Mouse (Mus musculus) G1E (cell line): ENCODE data around the gene Sgms1. TPM values are rescaled to one million over a fixed set of nuclear protein-coding genes. Genes with fewer than 3 reads are reported as not detected.
A peak's percentile ranks its signal among the peaks of the same experiment; 100 is the strongest.
"Not testable (repeated sequence)": the region's sequence is repeated elsewhere in the genome, so short reads cannot be mapped to it uniquely, and the experiment has no call there.

ENCODE experiments used
- ATAC-seq: 2 replicates; pipeline ENCODE4 v1.8.0; 2016; ENCODE audit warnings: mild to moderate bottlenecking; ENCODE audit not compliant: insufficient number of reproducible peaks, poor library complexity, low FRiP score, severe bottlenecking; ENCODE audit errors: extremely low read depth
- DNase-seq: peaks from one replicate; pipeline ENCODE4 v3.0.0; 2012; ENCODE audit warnings: low spot score
- H3K27me3 ChIP-seq: 2 replicates; pipeline ENCODE4 v1.6.1; 2012; ENCODE audit warnings: mild to moderate bottlenecking, low read length, inconsistent platforms; ENCODE audit not compliant: insufficient read depth
- H3K36me3 ChIP-seq: replicated peaks from 2 replicates; pipeline ENCODE3; 2012; ENCODE audit warnings: mild to moderate bottlenecking, inconsistent platforms
- H3K4me1 ChIP-seq: 2 replicates; pipeline ENCODE4 v1.6.1; 2012; ENCODE audit warnings: low read depth, low read length, inconsistent platforms, mixed read lengths; ENCODE audit not compliant: insufficient read depth
- H3K4me3 ChIP-seq: 2 replicates; pipeline ENCODE4 v1.5.1; 2012; ENCODE audit warnings: low read depth, mild to moderate bottlenecking, inconsistent platforms, low read length, moderate library complexity, mixed read lengths
- H3K9me3 ChIP-seq: replicated peaks from 2 replicates; pipeline ENCODE4 v1.6.1; 2012; ENCODE audit warnings: inconsistent platforms
- CTCF ChIP-seq: IDR thresholded peaks from 2 replicates; pipeline ENCODE4 v1.5.1; 2012; ENCODE audit warnings: low read depth, low read length, inconsistent platforms, mixed read lengths
- GATA1 ChIP-seq: IDR thresholded peaks from 2 replicates; pipeline ENCODE4 v1.6.1; 2012; ENCODE audit warnings: borderline replicate concordance, low read length, inconsistent platforms, mixed read lengths
- GATA2 ChIP-seq: IDR thresholded peaks from 2 replicates; pipeline ENCODE4 v1.6.1; 2012; ENCODE audit warnings: low read depth, low read length, inconsistent platforms, borderline replicate concordance
- POLR2AphosphoS5 ChIP-seq: IDR thresholded peaks from 2 replicates; pipeline ENCODE4 v1.6.1; 2012; ENCODE audit warnings: low read depth, low read length, inconsistent platforms; ENCODE audit not compliant: insufficient replicate concordance
- TAL1 ChIP-seq: conservative IDR thresholded peaks from 2 replicates; pipeline ENCODE4 v1.6.1; 2012; ENCODE audit warnings: low read depth, low read length, inconsistent platforms, mixed read lengths
- polyA plus RNA-seq: library from polyadenylated mRNA; stranded (reverse); fragments of >175 nt; gene quantifications from 2 replicates; pipeline ENCODE4 v1.2.3, GENCODE M21; 2012
- total RNA-seq, 2 experiments: library from RNA; stranded (forward) in 1 of 2; stranded (reverse) in 1 of 2; fragments of 200-1000 nt in 1 of 2; fragments of >200 nt in 1 of 2; fragmentation: Nextera tagmentation in 1 of 2; gene quantifications; 2 replicates each; pipeline ENCODE4 v1.2.3; 2014 to 2017

Sgms1 gene
- total and polyA plus RNA-seq, 3 experiments, result 14.5 to 91.0 (median 61.2) TPM

DNA sequence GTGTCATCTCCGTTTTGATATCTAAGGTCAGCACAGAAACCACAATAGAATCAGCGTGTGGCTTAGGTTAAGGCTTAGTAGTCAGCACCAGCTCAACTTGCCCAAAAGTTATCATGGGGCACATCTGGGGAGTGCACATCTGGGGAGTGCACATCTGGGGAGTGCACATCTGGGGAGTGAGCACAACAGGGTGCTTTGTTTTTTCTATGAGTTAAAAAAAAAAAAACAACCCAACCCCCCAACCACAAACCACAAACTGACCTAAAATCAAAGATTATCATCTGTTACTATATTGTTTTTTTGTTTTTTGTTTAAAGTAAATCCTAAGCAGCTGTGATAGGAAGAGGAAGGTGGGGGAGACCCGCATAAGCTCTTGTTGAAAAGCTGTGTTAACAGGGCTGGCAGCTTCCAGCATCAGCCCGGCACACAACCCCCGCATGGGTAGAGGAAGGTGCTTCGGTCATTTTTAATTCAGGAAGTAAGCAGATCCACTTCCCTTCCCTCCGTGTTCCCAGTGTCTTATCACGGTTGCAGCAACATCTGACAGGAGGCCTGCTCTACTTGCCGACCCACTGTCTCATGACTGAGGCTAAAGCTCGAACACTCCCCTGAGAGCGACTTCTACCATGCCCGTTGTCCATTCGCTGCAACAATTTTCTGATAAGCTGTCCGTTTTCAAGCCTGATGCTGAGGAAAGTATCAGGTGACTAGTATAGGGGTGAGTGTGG is 251.0 kb downstream of the Sgms1 start:
- H3K9me3 ChIP-seq, result no peaks in the 10 kb centered on the region
- peaks cover 77% of the 10 kb centered on the region for H3K36me3 ChIP-seq
- no peak for TF ChIP-seq POLR2AphosphoS5
- TF ChIP-seq TAL1, result peak; percentile 76
- no peak for TF ChIP-seq CTCF
- TF ChIP-seq GATA2, result no peak
- no peak for TF ChIP-seq GATA1
- peak overlapping the region; percentile 52; the same call in 1 of the 2 replicates for H3K4me3 ChIP-seq
- DNase-seq (peak; percentile 39), ATAC-seq (peak; percentile 89)
- no peaks in the 10 kb centered on the region for H3K27me3 ChIP-seq
- H3K4me1 ChIP-seq, result peaks cover 48% of the 10 kb centered on the region

DNA sequence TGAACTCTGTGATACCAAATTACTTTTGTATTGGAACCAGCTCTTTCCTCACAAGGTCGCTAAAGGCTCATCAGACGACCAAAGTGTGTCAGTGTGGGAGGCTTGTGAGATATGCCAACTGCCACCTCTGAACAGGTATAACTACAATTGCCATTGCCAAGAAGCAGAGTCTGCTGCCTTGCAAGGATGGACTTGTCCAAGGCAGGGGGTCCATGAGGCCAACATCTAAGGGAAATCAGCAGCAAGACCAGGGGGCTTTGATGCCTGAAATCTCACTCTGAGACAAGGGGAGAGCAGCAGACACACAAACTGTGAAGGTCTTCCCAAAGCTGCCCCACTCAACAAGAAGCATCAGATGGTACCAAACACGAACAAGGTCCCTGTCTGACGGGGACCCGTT is 251.6 kb downstream of the Sgms1 start:
- TF ChIP-seq GATA2 (no peak), POLR2AphosphoS5 (no peak), GATA1 (no peak), TAL1 (no peak), CTCF (no peak)
- peaks cover 45% of the 10 kb centered on the region for H3K4me1 ChIP-seq
- no peaks in the 10 kb centered on the region for H3K9me3 ChIP-seq
- H3K36me3 ChIP-seq, result peaks cover 77% of the 10 kb centered on the region
- H3K4me3 ChIP-seq, result peak overlapping the region; percentile 8; the same call in 1 of the 2 replicates
- H3K27me3 ChIP-seq, result no peaks in the 10 kb centered on the region
- DNase-seq (no peak), ATAC-seq (no peak)

DNA sequence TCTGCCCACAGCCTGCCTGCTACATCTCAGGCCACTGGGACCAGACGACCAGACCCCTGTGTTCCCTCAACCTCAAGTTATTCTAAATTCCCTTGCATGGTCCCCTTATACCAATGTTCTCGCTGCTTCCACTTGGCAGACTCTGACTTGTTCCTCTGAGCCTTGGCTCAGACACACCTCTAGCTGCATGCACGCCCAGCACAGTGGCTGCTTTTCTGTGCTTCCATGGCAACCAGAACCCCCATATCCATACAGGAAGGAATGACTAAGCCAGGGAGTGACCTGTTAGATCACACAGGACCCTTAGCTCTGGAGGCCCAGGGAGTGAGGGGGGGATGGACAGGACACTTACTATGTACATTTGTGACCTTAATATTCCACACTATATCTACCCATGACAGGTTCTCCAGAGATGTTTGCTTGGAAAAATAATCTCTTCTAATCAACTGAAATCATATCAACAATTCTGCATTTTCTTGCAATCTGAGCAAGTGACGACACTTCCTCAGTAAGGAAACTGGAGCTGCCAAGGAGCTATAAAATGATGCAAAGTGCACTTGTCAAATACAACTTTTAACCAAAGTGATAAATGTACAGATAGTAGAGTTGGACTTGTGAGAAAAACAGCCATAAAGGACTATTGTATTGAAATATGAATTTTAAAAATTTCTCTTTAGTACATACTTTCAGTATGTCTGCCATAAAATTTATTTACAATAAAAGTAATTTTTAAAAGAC is 252.5 kb downstream of the Sgms1 start:
- H3K4me1 ChIP-seq, result peaks cover 40% of the 10 kb centered on the region
- H3K4me3 ChIP-seq, result no peak overlapping the region
- TF ChIP-seq POLR2AphosphoS5 (no peak), CTCF (no peak), GATA2 (no peak), GATA1 (no peak), TAL1 (no peak)
- no peak for DNase-seq
- H3K9me3 ChIP-seq, result no peaks in the 10 kb centered on the region
- no peaks in the 10 kb centered on the region for H3K27me3 ChIP-seq
- no peak for ATAC-seq
- peaks cover 77% of the 10 kb centered on the region for H3K36me3 ChIP-seq

DNA sequence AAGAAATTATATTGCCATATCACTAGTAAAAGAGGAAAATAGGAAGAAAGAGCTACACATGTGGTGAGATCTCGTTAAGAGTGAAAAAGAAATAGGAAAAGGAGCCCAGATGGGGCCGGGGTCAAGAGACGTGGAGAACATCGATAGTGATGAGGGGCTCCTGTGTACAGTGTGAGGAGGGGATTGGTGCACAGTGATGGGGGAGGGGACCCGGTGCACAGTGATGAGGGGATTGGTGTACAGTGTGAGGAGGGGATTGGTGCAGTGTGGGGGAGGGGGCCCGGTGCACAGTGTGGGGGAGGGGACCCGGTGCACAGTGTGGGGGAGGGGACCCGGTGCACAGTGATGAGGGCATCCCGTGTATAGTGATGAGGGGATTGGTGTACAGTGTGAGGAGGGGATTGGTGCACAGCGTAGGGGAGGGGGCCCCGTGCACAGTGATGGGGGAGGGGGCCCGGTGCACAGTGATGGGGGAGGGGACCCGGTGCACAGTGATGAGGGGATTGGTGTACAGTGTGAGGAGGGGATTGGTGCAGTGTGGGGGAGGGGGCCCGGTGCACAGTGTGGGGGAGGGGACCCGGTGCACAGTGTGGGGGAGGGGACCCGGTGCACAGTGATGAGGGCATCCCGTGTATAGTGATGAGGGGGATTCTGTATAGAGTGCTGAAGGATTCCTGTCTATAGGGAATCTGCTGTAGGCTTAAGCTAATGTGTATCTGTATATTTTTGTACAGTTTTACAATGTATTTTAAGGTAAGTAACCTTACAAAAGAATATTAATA is 257.6 kb downstream of the Sgms1 start:
- peaks cover 94% of the 10 kb centered on the region for H3K36me3 ChIP-seq
- not testable (repeated sequence) for H3K4me3 ChIP-seq, DNase-seq, H3K9me3 ChIP-seq, ATAC-seq, H3K27me3 ChIP-seq
- peaks cover 11% of the 10 kb centered on the region for H3K4me1 ChIP-seq

DNA sequence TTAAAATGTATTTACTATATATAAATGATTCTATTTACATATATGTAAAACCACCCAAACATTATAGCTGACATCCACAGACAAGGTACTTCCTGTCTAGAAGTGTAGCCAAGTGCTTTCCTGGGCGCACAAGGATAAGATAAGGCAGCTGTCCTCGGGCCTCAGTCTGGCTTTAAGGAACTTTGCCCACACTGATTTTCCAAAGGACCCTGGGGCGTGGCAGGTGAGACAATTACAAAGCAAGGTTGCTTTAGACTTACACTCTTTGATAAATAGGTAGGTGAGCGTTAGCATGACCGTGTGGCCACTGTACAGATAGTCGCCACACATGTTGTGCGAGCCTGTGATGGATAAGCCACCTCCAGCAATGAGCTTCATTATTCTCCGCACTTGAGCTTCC is 260.2 kb downstream of the Sgms1 start:
- ATAC-seq, result no peak
- H3K9me3 ChIP-seq, result no peaks in the 10 kb centered on the region
- DNase-seq, result no peak
- no peaks in the 10 kb centered on the region for H3K27me3 ChIP-seq
- H3K36me3 ChIP-seq, result peaks cover 95% of the 10 kb centered on the region
- H3K4me1 ChIP-seq, result peaks cover 3% of the 10 kb centered on the region; the same call in 1 of the 2 replicates
- H3K4me3 ChIP-seq, result no peak overlapping the region
- no peak for TF ChIP-seq GATA2
- TF ChIP-seq TAL1, result no peak
- no peak for TF ChIP-seq CTCF

DNA sequence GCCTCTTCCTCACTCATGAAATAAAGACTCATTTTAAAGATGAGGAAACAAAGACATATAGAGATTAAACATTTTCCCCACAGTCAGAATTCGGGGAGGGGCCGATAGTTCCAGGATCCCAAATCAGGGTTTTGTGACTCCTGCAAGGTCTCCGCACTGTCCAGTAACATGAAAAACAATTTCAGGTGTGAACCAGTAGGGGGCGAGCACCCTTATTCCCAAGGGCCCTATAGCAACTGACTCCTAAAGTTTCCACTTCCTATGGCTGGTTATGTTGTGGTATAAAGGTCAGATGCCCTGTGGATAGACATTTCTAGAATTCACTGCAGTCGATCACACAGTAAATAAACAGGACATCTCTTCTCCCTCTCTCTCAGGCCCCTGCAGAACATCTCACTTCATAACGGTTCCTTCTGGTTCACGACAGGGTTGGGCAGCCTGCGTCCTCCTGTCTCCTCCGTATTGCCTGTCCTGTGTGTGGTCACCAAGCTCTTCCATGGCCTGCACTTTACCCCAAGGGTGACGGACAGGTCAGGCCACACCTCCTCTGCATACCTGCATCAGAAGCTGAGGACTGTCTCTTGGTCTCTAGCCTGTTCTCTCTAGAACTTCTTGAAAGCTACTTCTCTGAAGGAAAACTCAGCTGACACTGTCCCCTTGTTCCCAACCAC is 262.2 kb downstream of the Sgms1 start:
- H3K4me1 ChIP-seq, result 0 out of 2 replicates have a peak, but pooled peaks cover 3% of the 10 kb centered on the region
- H3K4me3 ChIP-seq, result no peak overlapping the region
- DNase-seq (no peak), ATAC-seq (no peak)
- H3K9me3 ChIP-seq, result no peaks in the 10 kb centered on the region
- no peaks in the 10 kb centered on the region for H3K27me3 ChIP-seq
- peaks cover 86% of the 10 kb centered on the region for H3K36me3 ChIP-seq
- TF ChIP-seq CTCF (peak; percentile 24), GATA2 (no peak)
